Mouse (Mus musculus) kidney, postnatal 10 days (tissue): ENCODE data around the gene Mtus2.

Experiments
- DNase-seq: peaks from one replicate; pipeline ENCODE4 v3.0.0; 2021; ENCODE audit warnings: mixed read lengths

Gene Mtus2

DNA sequence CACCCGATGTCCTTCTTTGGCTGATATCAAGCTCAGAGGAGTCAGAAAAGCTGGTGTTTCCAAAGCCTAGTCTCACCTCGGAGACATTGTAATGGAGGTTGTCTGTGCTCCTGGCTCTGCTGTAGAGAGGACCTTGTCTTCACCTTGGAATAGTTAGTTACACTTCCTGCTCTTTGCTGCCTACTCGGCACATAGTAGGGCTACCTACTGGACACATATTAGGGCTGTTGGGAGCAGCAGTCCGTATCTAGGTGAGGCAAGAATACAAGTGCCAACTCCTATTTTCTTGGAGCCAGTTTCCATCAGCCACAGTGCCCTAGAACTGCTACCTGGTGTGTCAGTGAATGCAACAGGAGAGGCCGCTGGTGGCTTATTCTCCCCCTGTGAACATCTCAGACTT is 330.4 kb downstream of the Mtus2 start:
- DNase-seq = no peak

DNA sequence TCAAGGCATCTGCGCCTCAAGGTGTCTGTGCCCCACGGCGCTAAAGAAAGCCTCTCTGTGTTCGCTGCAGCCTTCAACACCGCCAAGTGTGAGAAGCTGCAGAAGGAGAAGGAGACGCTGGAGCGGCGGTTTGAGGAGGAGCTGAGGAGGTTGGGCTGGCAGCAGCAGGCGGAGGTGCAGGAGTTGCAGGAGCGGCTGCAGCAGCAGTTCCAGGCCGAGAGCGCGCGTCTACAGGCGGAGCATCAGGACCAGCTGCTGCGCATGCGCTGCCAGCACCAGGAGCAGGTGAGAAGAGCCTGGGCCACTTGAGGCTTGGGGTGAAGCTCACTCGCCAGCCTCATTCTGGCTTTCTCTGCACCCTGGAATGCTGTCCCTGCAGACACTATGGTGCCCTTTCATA is 331.7 kb downstream of the Mtus2 start:
- no peak for DNase-seq

DNA sequence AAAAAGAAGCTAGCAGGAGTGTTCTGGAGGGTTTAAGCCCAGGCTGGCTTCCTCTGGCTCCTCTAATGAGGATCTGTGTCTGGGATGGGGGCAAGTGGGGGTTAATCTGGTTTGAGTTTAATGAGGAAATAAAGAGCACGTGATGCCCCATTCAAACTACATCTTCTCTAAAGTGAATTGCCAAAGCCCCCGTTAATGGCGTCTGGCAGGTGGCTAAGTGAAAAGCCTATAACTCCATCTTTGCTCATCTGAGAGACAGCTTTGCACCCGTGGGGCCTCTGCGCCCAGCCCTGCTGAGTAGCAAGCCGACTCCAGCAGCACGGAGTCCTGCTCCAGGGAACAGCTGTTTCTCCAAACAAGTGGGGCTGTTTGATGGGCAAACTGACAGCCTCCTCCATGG is 332.8 kb downstream of the Mtus2 start:
- DNase-seq = no peak

DNA sequence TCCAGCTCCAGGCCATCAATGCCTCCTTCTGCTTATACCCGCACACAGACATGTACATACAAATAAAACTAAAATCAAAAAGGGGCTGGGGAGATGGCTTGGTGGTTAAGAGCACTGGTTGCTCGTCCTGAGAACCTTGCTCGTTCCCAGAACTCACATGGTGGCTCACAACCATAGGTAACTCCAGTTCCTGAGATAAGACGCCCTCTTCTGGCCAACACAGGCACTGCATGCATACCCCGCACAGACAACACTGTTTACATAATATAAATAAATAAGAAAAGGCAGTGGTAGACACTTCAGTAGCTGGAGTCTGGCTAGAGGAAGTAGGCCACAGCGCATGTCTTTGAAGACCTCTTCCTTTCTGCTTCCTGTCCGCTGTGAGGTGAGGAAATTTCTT is 335.7 kb downstream of the Mtus2 start:
- no peak for DNase-seq

DNA sequence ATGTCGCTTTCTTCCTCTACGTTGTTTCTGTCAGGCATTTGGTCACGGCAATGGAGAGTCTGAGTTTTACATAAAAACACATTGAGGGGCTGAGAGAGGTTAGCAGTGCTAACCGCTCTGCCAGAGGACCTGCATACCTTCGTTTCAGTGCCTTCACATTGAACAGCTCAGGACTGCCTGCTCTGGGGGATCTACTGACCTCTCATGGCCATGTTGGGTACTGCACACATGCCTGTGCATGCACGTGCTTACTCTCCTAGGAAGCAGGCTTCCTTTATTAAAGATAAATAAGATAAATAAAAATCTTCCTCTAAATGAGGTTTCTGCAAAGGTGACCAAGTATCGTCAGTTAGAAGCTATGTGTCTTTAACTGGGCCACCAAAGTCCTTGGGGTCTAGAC is 336.2 kb downstream of the Mtus2 start:
- DNase-seq = peak; percentile 18

DNA sequence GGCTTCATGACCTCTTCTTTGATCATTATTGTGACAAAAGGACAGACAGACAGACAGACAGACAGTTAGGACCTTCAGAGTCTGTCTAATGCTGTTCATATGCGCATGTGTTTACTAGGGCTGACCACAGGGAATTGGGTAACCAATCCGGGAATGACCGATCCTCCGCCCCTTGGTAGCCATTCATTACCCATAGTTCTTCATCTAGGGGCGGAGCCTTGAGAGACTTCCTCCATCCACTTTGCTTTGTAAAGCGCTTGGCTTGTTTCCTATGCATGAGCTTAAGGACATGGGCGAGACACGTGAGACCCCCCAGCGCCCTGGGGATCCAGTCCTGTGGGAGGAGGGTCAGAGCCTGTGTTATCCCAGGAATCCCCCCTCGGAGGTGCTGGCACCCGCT is 345.8 kb downstream of the Mtus2 start:
- DNase-seq = no peak

DNA sequence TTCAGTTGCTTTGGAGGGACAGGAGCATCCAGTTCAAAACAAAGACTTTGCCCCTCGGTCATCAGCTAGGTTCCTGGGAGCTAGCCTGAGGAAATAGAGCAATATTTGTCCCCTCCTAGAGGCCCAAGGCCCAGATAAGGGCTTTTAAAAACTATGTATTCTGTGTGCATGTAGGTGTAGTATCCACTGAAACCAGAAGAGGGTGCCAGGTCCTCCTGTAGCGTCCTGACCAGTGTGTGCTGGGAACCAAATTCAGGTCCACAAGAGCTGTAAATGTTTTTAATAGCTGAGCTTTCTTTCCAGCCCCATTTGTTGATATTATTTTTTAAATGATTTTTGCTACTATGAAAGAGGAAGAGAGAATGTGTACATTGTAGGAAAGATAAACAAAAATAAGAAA is 347.0 kb downstream of the Mtus2 start:
- DNase-seq = no peak

DNA sequence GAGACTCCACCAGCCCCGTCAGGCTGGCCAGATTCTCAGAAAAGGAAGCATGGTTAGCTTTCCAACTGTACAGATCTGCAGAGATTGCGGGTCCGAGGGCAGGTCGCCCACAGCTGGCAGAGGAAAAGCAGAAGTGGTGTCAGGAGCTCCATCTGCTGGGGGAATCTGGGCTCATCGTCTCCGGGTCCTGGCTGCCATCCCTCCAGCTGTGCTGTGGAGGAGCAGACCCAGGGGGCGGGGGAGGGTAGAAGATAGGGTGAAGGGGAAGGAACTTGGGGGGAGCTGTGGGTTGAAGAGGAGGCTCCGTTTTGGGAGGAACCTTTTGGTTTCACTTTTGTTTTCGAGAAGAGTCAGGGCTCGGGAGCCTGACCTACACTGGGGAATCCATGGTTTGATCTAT is 353.7 kb downstream of the Mtus2 start:
- DNase-seq = peak; percentile 18

DNA sequence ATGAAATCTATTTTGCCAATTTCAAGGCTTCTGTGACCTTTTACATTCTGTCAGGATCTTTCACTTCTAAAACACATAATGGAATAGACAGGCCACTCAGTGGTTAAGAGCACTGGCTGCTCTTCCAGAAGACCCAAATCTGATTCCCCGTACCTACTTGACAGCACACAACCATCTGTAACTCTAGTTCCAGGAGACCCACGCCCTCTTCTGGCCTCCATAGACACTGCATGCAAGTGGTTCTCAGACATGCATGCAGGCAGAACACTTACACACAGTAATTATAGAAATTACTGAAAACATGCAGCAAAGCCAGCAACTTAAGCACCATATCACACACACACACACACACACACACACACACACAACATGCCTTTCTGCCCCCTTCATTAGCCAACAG is 355.3 kb downstream of the Mtus2 start:
- DNase-seq = peak; percentile 6

DNA sequence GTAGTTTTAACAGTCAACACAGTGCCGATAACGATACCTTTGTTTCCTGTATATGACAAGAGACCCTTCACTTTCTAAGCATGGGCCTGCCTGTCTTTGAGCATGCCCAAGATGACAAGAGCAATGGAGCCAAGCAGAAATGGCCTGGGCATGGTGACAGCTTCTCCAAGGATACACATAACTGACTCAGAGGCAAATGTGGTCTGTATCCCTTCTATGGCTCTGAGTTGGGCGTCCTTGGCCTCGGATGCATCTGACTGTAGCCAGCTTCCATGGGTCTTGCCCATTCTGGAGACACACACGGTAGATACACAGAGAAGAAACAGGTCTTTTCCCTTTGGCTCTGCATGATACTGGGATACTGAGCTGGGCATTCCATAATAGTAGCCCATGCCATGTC is 357.8 kb downstream of the Mtus2 start:
- DNase-seq = peak; percentile 1

DNA sequence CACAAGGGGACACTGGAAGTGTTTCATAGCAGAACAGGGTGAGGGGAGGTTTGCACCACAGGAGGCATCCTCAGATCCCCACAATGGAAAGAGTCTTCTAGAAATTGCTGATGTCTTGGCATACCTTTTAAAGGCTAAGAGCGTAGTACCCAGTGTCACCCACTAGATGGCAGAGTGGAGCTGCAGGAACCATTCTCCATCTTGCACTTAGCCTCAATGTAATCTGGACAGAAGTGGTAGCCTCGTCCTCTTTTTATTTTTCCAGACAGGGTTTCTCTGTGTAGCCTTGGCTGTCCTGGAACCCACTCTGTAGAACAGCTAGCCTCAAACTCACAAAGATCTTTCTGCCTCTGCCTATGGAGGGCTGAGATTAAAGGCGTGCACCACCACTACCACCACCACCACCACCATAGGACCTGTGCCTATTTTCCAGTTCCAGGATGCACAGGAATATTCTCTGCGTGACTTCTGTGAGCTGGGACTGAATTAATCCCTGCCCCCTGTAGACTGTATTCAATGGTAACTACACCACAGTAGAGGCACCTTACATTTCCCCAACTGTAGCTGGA is 368.3 kb downstream of the Mtus2 start:
- DNase-seq = peak; percentile 67

DNA sequence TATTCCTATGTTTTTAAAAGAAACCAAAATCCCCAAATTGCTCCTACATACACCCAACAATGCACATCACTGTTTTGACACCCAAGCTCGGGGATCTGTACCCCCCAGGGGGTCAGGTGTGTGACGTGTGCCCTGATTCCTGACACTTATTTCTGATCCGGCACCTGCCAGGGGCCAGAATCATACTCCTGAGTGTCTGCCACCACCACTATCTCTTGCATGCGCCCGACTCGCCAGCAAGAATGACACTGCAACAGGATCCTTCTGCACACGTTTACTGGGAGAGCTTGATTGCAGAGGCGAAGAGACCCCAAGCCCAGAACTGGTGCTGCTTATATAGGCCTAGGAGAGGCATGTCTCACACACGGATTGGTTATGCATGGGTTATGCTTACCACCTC is 369.2 kb downstream of the Mtus2 start:
- DNase-seq = peak; percentile 2

DNA sequence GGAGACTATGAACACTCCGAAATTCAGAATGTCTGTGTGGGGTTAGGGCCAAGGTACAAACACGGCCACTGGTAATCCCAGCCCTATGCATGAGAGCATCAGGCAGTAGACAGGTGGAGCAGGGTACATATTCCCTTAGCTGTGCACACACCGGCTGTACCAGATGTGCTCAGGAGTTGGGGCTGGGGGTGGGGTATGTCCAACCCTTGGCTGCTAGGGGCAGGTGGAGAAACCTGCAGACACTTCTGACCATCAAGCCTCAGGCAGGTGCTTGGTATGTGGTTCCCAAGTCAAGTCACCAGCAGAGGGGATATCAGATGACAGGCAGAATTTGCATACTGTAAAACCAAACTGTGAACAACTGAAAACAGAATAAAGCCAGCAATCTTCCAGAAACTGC is 371.9 kb downstream of the Mtus2 start:
- DNase-seq = peak; percentile 5

DNA sequence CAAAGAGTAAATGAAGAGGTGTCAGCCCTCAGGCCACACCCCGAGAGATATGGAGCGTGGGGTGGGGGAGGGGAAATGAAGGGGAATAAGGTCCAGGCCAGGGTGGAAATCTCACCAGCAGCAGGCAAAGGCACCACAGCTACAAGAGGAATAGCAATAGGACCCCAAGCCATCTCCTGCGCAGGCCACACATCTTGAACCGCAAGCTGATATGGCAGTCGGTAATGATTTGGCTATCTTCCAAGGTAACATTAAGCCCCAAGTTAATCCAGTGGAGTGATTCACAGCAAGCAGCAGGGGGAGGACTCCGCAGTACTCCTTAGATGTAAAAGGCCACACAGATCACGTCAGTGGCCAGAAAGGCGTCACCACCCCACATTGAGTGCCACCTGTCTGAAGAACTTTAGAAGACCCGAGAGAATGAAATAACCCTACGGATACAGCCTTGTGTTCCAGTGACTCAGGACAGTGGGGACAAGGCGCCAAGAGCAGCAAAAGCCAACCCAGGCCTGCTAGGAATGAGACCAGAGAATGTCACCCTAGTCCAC is 374.2 kb downstream of the Mtus2 start:
- DNase-seq = peak; percentile 5

DNA sequence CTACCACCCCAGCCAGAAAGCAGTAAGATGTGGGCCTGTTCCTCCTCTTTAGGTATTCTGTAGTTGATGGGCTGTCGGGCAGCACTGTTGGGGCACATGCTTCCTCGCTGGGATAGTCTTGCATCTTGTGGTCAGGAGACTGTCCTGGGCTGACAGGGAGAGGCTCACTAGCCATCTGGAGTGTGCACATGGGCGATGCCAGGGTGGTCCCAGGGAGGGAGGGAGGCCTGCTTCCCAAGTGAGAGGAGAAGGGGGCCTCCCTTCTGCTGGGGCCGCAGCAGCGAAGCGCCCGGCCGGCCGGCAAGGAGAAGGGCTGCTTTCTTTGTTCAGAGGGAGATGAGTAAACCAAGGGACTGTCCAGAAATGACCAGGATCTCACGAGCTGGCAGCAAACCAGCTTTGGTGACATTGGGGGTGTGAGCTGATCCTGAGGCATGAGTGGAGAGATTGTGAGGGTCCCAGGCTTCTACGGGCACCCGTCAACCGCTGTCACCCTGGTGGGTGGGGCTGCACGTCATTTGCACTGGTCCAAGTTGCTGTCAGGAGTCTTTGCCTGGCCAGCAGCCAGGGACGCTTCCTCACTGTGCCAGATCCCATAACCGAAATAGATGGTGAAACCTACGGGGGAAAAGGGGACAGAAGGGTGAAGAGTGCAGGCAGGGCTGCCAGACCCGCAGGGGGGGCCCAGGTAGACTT is 375.0 kb downstream of the Mtus2 start:
- DNase-seq = no peak

DNA sequence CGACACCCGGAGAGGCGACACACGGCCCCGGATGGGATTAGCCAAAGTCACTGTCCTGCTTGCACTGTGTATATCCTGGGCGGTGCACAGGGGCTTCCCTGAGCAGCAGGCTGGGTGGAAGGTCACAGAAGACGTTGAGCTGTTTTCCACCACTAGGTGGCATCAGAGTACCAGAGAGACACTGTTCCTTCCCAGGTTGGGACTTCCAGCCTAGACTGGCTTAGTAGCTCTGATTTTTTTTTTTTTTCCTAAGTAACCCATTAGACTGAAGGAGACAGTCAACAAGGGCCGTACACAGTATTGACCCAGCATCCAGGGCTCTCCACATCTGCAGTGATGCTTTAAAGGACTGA is 375.5 kb downstream of the Mtus2 start:
- peak; percentile 88 for DNase-seq

DNA sequence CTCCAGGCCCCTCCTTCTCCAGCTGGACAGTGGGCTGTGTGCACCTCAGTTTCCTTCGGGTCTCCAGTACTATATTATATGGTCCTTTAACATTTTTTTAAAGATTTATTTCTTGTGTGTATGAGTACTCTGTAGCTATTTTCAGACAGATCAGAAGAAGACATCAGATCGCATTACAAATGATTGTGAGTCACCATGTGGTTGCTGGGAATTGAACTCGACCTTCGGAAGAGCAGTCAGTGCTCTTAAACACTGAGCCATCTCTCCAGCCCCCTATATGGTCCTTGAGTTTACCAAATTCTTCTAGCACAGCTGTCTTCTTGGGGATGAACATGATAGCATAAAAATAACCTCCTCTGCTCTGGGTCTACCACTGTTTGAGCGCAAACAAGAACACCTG is 382.0 kb downstream of the Mtus2 start:
- no peak for DNase-seq

DNA sequence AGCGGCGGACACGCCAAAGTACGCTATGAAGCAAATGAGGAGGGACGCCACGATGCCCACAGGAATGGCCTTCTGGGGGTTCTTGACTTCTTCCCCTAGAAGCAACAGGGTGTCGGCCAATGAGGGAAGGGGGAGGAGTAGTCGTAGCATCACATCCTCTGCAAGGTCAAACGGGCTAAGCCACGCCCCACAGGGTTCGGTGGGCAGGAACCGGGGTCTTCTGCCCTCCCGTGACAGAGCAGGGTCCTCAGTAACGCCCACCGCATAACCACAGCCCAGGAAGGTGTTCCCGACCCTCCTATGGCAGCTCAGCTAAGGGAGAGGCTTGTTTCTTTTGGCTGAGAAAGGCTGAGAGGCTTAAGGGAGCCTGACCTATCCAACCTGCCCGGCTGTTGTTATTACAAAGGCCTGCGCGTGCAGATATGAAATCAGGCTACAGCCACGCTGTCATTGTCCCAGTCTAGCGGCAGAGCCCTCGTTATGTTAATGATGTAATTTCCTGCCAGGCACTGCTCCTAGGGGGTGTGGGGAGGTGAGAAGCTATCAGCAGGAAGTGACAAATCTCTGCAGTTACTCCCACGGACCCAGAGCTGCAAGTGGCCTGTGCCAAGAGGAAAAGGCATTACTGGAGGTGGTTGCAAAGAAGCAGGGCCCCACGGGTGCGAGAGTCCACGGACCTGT is 385.1 kb downstream of the Mtus2 start:
- DNase-seq = peak; percentile 63

DNA sequence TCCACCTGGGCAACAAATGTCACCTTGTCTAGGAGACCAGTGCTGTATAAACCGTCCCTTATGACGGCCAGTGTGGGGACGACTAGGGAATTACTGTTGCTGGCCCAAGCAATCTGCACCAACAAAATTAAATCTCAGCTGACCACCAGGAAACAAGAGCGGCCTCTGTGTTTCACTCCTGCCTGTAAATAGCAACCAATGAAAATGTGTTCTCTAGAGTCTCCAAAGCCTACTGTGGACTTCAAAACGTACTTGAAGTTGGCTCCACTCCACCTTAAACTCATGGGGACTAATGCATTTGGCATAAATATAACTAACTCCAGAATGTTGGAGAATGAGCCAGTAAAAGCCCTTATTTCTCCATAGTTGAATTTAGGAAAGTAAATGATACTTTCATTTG is 387.3 kb downstream of the Mtus2 start:
- DNase-seq = no peak

DNA sequence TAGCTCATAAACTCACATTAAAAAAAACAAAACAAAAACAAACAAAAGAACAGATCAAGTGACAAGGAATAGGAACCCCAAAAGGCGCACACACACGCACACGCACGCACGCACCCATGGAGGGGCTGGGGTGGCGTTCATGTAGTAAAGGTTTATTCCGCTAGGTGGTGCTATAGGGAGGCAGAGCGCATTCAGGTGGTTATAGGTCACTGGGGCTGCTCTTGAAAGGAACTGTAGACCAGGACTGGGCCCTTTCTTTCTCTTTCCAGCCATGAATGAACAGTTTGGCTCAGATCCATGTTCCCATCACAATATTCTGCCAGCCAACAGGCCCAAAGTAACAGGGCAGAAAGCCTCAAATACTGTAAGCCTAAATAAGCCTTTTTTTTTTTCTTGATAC is 389.4 kb downstream of the Mtus2 start:
- DNase-seq = no peak

DNA sequence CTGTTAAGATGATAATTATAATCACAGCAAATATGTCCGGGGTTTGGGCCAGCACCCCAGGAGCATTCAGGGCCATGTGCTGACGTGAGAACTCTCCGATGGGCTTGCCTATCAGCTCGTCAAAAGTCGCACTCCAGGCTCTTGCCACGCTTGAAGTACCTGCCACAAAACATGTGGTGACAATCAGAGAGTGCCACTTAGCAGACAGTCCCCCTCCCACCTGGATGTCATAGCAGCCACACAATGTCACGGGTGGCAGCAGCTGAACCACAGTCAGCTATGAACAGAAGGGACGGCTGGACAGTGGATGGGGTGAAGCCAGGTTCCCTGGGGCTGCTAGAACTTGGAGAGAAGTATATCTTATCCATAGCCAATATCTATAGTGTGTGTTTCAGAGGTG is 391.0 kb downstream of the Mtus2 start:
- DNase-seq = no peak

DNA sequence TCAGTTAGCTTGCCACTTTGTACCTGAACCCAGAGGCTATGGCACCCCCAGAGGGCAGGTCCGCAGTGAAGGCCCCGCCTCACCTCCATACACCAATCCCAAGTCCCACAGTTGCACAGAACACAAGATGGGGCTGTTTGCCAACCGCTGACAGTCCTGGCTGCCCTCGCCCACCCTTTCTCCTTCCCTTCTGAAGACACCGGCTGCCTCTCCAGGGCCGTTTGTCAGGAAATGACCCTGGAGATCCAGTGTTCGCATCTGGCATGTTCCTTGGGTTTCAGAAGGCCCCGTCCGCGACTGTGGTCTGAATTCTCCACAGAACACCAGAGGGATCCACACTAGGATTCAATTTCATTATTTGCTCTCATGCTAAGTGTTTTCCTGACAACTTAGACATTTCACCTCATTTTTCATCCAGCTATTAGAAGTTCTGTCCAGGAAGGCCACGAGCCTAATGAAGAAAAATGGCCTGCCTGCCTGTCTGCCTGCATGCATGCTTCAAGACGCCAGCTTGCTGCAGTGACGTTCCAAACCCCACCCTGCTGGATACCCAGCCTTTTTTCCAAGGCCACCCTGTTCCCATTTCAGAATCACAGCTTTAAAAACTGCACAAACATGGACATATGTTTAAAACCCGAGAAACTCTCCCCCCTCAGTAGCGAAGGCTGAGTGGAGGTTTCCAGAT is 392.3 kb downstream of the Mtus2 start:
- peak; percentile 45 for DNase-seq

DNA sequence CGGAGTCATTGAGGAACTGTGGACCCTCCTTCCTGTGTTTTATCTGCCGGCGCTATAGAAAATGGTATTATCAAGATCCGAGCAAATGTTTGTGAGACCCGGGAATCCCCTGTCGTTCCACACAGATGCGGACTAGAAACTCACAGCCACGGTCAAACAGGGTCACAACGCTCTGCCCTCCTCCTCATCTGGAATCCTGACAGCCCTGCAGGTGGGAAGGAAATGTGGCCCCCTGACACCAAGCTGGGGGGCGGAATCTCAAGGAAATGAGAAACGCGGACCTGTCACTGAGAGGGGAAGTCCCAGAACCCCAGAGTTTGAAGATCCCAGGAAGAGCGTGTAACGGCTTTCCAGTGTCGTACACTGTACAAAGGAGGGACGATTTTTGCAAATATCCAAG is 396.3 kb downstream of the Mtus2 start:
- no peak for DNase-seq

DNA sequence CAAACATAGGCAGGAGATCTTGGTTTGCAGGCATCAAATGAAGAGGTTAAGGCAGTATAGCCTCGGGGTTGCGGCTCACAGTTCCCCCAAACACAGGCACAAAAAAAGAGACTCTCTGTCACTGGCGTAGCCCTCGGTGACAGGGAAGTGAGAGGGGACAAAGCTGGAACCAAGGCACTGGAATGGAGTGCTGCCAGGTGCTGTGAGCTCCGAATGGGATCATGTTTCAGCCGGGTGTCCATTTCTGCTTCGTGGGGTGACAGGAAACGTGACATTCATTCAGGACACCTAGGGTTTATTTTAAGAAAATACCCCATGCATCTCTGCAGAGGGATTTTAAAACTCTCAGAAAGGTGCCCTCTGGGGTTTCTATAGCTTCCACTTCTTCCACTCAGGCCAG is 397.4 kb downstream of the Mtus2 start:
- no peak for DNase-seq
